Mouse (Mus musculus): Measurements from ENCODE around the gene Rasa4.

- TF ChIP-seq EP300 (IDR thresholded peaks at IDR 0.05) (no peak), CTCF (IDR thresholded peaks at IDR 0.05) (no peak)
These were observed 8.2 kb downstream of the Rasa4 start for GRCm38 (mm10) chr5:136091927-136092326.

Measured in lung, postnatal 0 days (tissue).